Mouse (Mus musculus): ENCODE measurements at regions not wholly inside any gene's neighbourhood (a gene's known extent, or its start where the extent isn't known, plus 50 kb on each side); places are given as distances from the start of the nearest gene placed in this dataset.
A peak's percentile ranks its signal among the peaks of the same experiment; 100 is the strongest.
"Not testable (repeated sequence)": the region's sequence is repeated elsewhere in the genome, so short reads cannot be mapped to it uniquely, and the experiment has no call there.

DNA sequence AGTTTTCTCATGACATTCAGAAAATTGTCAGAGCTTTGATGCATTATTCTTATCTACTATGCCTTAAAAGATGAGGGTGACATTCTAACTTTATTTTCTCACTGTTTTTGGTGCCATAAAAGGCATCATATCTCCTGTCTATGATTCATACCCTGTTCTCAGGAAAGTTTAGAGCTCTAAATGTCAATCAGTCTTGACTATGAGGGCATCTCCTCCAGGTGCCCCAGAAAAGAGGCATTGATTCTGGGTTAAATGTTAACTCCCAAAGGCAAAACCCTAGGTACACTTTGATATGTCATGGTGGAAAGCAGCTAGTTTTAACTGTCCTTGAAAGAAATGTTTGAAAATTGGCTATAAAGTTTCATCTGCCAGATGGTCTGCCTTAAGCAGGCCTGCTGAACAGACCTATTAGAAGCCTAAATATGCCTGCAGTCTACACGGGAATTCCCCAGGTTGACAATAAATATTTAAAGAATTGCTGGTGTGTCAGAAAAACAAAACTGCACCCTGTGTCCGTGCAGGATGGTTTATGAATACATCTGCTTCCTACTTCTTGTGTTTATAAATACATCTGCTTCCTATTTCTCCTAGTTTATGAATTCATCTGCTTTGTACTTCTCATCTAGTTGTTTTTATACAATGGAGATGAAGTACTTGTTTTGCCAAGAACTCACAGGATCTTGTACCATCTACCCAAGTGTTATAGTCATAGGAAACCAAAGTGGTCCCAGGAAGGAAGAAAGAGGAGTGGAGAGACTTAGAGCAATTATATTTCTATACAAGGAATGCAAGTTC is 172.3 kb downstream of the Snca start:
- ATAC-seq (ENCODE audit: borderline replicate concordance, extremely low read depth, low FRiP score, low TSS enrichment) = peak; percentile 52; the same call in 1 of the 2 replicates
- 27% methylated on average over 2 of the region's 2 CpGs for WGBS
- peak overlapping the region; percentile 50; the same call in 1 of the 2 replicates for H3K27ac ChIP-seq

DNA sequence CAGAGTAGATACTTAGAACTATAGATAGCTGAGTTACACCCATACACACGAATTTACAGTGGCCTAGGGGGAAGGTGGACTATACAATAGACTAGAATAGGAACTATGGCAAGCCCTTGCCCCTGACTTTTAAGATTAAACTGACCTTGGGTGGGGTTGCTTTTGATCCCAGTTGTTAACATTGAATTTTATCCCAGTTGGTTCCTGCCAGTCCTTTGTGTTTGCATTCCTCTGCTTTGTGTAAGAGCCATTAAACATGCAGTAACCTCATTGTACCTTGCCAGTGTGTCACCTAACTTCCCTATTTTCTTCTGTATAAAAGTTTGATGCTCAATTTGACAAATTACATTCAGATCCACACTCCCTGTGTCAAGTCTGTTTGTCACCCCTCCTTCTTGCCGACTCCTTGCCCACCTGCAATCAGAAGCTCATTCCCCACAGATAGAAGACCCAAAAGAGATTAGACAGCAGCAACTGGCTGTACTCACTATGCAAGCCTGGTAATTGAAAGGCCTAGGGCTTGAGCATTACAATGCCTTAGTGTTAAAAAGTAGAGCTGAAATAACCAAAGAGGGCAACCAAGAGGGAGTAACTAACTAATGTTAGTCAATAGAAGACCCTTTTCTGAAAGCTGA is 182.6 kb downstream of the Snca start:
- H3K4me3 ChIP-seq; H3K4me1 ChIP-seq; H3K27ac ChIP-seq; H3K27me3 ChIP-seq; H3K4me2 ChIP-seq; ATAC-seq (ENCODE audit: borderline replicate concordance, extremely low read depth, low FRiP score, low TSS enrichment); H3K9me3 ChIP-seq; H3K36me3 ChIP-seq; H3K9ac ChIP-seq: not testable (repeated sequence)
- 54% methylated on average over 2 of the region's 2 CpGs for WGBS

More for the DNA sequence above, 172.3 kb downstream of the Snca start:
- H3K27me3 ChIP-seq = no peaks in the 10 kb centered on the region
- no peak overlapping the region for H3K4me2 ChIP-seq
- H3K9me3 ChIP-seq = no peaks in the 10 kb centered on the region
- no peak overlapping the region for H3K9ac ChIP-seq
- H3K4me1 ChIP-seq = no peaks in the 10 kb centered on the region
- no peaks in the 10 kb centered on the region for H3K36me3 ChIP-seq
- H3K4me3 ChIP-seq = no peak overlapping the region

DNA sequence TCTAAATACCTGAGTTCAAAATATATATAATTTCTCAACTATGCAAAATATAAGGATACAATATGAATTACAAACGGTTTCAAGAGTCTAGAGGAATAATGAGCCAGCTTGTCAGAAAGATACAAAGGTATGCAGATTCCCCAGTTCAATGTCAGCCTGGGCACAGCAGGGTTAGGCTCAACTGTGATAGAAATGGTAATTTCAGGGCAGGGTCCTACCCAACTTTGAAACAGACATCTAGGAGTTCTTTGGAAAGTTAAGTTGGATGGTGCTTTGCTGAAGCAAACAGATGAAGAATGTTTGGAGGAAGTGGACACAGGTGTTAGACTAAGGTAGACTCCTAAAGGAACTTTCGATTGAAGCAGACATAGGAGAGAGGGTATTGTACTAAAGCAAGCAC is 187.4 kb downstream of the Snca start:
- H3K27ac ChIP-seq = no peak overlapping the region
- H3K4me2 ChIP-seq = no peak overlapping the region
- no peaks in the 10 kb centered on the region for H3K4me1 ChIP-seq
- H3K4me3 ChIP-seq = no peak overlapping the region
- H3K27me3 ChIP-seq = no peaks in the 10 kb centered on the region
- no peak overlapping the region for H3K9ac ChIP-seq
- H3K36me3 ChIP-seq = no peaks in the 10 kb centered on the region
- WGBS = 53% methylated on average over 2 of the region's 2 CpGs
- no peak for ATAC-seq (ENCODE audit: borderline replicate concordance, extremely low read depth, low FRiP score, low TSS enrichment)
- H3K9me3 ChIP-seq = no peaks in the 10 kb centered on the region

GRCm38 (mm10) chr6:60616313-60616712 is 213.3 kb downstream of the Snca start:
- Histone ChIP-seq H3K36me3 (no peaks in the 10 kb centered on the region), H3K4me1 (no peaks in the 10 kb centered on the region), H3K9ac (no peak overlapping the region), H3K27me3 (no peaks in the 10 kb centered on the region), H3K4me3 (no peak overlapping the region), H3K27ac (no peak overlapping the region), H3K4me2 (no peak overlapping the region), H3K9me3 (no peaks in the 10 kb centered on the region)
- no peak for ATAC-seq (ENCODE audit: borderline replicate concordance, extremely low read depth, low FRiP score, low TSS enrichment)

DNA sequence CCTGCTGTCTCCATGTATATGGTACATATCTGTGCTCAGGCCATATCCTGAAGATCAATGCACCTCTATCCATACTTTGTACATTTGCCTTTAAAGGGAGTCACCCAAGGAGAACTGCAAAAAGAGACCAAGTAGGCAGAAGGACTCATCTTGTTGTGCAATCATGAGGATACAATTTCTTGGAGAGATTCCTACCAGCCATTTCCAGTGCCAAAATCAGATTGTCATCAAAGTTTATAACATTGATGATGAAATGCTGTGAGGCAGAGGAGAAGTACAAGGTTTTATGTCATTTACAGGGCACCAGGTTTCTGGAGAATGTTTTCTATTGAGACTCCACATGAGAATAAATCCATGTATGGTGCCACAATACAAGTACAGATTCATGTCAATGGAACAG is 229.5 kb downstream of the Snca start:
- Histone ChIP-seq H3K4me2 (no peak overlapping the region), H3K4me3 (no peak overlapping the region), H3K36me3 (no peaks in the 10 kb centered on the region), H3K4me1 (no peaks in the 10 kb centered on the region), H3K9ac (no peak overlapping the region), H3K9me3 (no peaks in the 10 kb centered on the region), H3K27me3 (no peaks in the 10 kb centered on the region), H3K27ac (no peak overlapping the region)
- no peak for ATAC-seq (ENCODE audit: borderline replicate concordance, extremely low read depth, low FRiP score, low TSS enrichment)

DNA sequence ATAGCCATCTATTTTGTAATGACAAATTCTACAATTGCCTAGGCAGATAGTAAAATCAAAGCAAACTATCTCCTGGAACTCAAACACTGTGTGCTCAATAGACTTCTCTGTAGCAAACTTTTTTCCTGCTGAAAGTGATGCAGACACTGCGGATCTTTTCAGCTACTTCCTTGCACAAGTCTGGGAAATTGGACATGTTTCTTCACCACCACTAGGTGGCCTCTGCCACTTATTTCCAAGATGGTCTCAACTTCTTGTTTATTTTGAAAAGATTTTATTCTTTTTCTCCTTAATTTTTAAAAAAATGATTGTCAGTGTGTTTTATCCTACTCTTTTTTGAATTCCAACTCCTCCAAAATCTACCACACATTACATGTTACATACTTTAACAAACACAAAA is 265.4 kb downstream of the Snca start:
- no peaks in the 10 kb centered on the region for H3K27me3 ChIP-seq
- no peaks in the 10 kb centered on the region for H3K4me1 ChIP-seq
- H3K27ac ChIP-seq = no peak overlapping the region
- no peaks in the 10 kb centered on the region for H3K36me3 ChIP-seq
- no peak overlapping the region for H3K4me3 ChIP-seq
- ATAC-seq (ENCODE audit: borderline replicate concordance, extremely low read depth, low FRiP score, low TSS enrichment) = no peak
- no peak overlapping the region for H3K9ac ChIP-seq
- WGBS = 76% methylated on average over 1 of the region's 1 CpGs
- H3K4me2 ChIP-seq = no peak overlapping the region
- H3K9me3 ChIP-seq = no peaks in the 10 kb centered on the region

- H3K9me3 ChIP-seq = no peaks in the 10 kb centered on the region
- H3K36me3 ChIP-seq = no peaks in the 10 kb centered on the region
- no peak overlapping the region for H3K4me2 ChIP-seq
- no peak overlapping the region for H3K9ac ChIP-seq
- no peak overlapping the region for H3K27ac ChIP-seq
- ATAC-seq (ENCODE audit: borderline replicate concordance, extremely low read depth, low FRiP score, low TSS enrichment) = no peak
- WGBS = 34% methylated on average over 9 of the region's 9 CpGs
- no peak overlapping the region for H3K4me3 ChIP-seq
- no peaks in the 10 kb centered on the region for H3K4me1 ChIP-seq
- no peaks in the 10 kb centered on the region for H3K27me3 ChIP-seq
Observed at GRCm38 (mm10) chr6:60555590-60556235, 273.9 kb downstream of the Snca start.
